Mouse (Mus musculus) left cerebral cortex, postnatal 14 days (tissue): ENCODE measurements around the gene Vps8. TPM values are rescaled to one million over a fixed set of nuclear protein-coding genes. Genes with fewer than 3 reads are reported as not detected.

Experiments
- DNase-seq, 2 experiments: peaks; one replicate each; pipeline ENCODE4 v3.0.0; 2021 to 2022; ENCODE audit warnings: low spot score in 2 of 2, mixed read lengths in 1 of 2
- intact Hi-C: fragments of 180-260 bp; cut with DNase I; formaldehyde crosslinking; loops from one replicate; pipeline ENCODE4 v1.15.1; 2025
- total RNA-seq, 2 experiments: library from RNA; stranded (reverse); gene quantifications; 2 replicates each; pipeline ENCODE4 v1.2.3; 2021

The Vps8 gene
- total RNA-seq, 2 experiments from 2014 or later = 52.3 to 53.1 TPM

- no peak for DNase-seq
- intact Hi-C loops = no loop called here
Observed at GRCm38 (mm10) chr16:21399942-21400341, 23.0 kb upstream of the Vps8 start.

GRCm38 (mm10) chr16:21402068-21402467 is 20.9 kb upstream of the Vps8 start:
- no peak for DNase-seq
- intact Hi-C loops = no loop called here

- intact Hi-C loops = no loop called here
Observed at GRCm38 (mm10) chr16:21403402-21403801, 19.5 kb upstream of the Vps8 start.

GRCm38 (mm10) chr16:21404631-21405030 is 18.3 kb upstream of the Vps8 start:
- intact Hi-C loops = no loop called here
- DNase-seq = no peak

More at GRCm38 (mm10) chr16:21403402-21403801, 19.5 kb upstream of the Vps8 start:
- DNase-seq = no peak

GRCm38 (mm10) chr16:21405224-21405969 is 17.5 kb upstream of the Vps8 start:
- intact Hi-C loops = no loop called here
- DNase-seq = no peak

- intact Hi-C loops = no loop called here
- no peak for DNase-seq
Observed at GRCm38 (mm10) chr16:21406136-21406535, 16.8 kb upstream of the Vps8 start.

GRCm38 (mm10) chr16:21411779-21412178 is 11.1 kb upstream of the Vps8 start:
- intact Hi-C loops = loop anchor here (5.0 kb wide), 1 partner anchor 209 kb away; the partner anchor contains the start of gene Ephb3
- DNase-seq = no peak

- DNase-seq = peak; percentile 81 to 83
- intact Hi-C loops = loop anchor here (5.0 kb wide), 1 partner anchor 210 kb away; the partner anchor contains the start of gene Ephb3
Observed at GRCm38 (mm10) chr16:21412593-21413047, 10.3 kb upstream of the Vps8 start.

GRCm38 (mm10) chr16:21413819-21414218 is 9.1 kb upstream of the Vps8 start:
- no peak for DNase-seq
- intact Hi-C loops = loop anchor here (5.0 kb wide), 1 partner anchor 212 kb away; the partner anchor contains the start of gene Ephb3

- intact Hi-C loops = no loop called here
- DNase-seq = no peak
Observed at GRCm38 (mm10) chr16:21415128-21415527, 7.8 kb upstream of the Vps8 start.

- intact Hi-C loops = no loop called here
- no peak for DNase-seq
Observed at GRCm38 (mm10) chr16:21418012-21418411, 4.9 kb upstream of the Vps8 start.

GRCm38 (mm10) chr16:21423546-21423910 is 610 bp downstream of the Vps8 start:
- DNase-seq = no peak

GRCm38 (mm10) chr16:21428131-21428530 is 5.2 kb downstream of the Vps8 start:
- DNase-seq = no peak
- intact Hi-C loops = no loop called here

More at GRCm38 (mm10) chr16:21423546-21423910, 610 bp downstream of the Vps8 start:
- intact Hi-C loops = no loop called here

- DNase-seq = no peak
- intact Hi-C loops = no loop called here
Observed at GRCm38 (mm10) chr16:21430377-21431060, 7.6 kb downstream of the Vps8 start.

- intact Hi-C loops = no loop called here
- DNase-seq = no peak
Observed at GRCm38 (mm10) chr16:21431614-21432013, 8.7 kb downstream of the Vps8 start.

GRCm38 (mm10) chr16:21433543-21433942 is 10.6 kb downstream of the Vps8 start:
- DNase-seq = no peak
- intact Hi-C loops = no loop called here

- DNase-seq = peak in 1 of 2 experiments; percentile 27
- intact Hi-C loops = no loop called here
Observed at GRCm38 (mm10) chr16:21441012-21441411, 18.1 kb downstream of the Vps8 start.

GRCm38 (mm10) chr16:21445026-21445625 is 22.2 kb downstream of the Vps8 start:
- DNase-seq = no peak
- intact Hi-C loops = no loop called here

GRCm38 (mm10) chr16:21447447-21447846 is 24.5 kb downstream of the Vps8 start:
- no peak for DNase-seq
- intact Hi-C loops = no loop called here

GRCm38 (mm10) chr16:21448464-21448863 is 25.5 kb downstream of the Vps8 start:
- intact Hi-C loops = no loop called here

More at GRCm38 (mm10) chr16:21448464-21448863, 25.5 kb downstream of the Vps8 start:
- peak in 1 of 2 experiments; percentile 30 for DNase-seq
